Mouse (Mus musculus): ENCODE results near the gene 4930415O20Rik. TPM values are rescaled to one million over a fixed set of nuclear protein-coding genes. Genes with fewer than 3 reads are reported as not detected.

4930415O20Rik gene
- polyA plus RNA-seq, 1 experiment from 2014 or later, result 0.29 TPM

- Histone ChIP-seq H3K27me3 (ENCODE audit: poor library complexity, severe bottlenecking) (peaks cover 92% of the 10 kb centered on the region), H3K4me1 (peaks cover 84% of the 10 kb centered on the region), H3K36me3 (replicated peaks) (no peaks in the 10 kb centered on the region), H3K27ac (peak within 1 kb of the TSS; percentile 80), H3K9me3 (no peaks in the 10 kb centered on the region), H3K4me3 (peak within 1 kb of the TSS; percentile 87)
- no peak for DNase-seq (ENCODE audit: extremely low spot score, low spot score)
- WGBS, result 35% methylated on average over 4 of the region's 4 CpGs
These were observed 59.7 kb downstream of the 4930415O20Rik start, which contains the start of gene Cacnb3 for GRCm38 (mm10) chr15:98630540-98630939. Gene Cacnb3 (plus strand): TSS chr15:98630840.

GRCm38 (mm10) chr15:98631493-98631892 is 60.7 kb downstream of the 4930415O20Rik start:
- H3K27me3 ChIP-seq (ENCODE audit: poor library complexity, severe bottlenecking), result peaks cover 100% of the 10 kb centered on the region
- WGBS, result under 1% methylated on average over 18 of the region's 18 CpGs
- no peaks in the 10 kb centered on the region for H3K9me3 ChIP-seq
- peak; percentile 82 for DNase-seq (ENCODE audit: extremely low spot score, low spot score)
- peak overlapping the region; percentile 87 for H3K4me3 ChIP-seq
- H3K27ac ChIP-seq, result peak overlapping the region; percentile 80
- peaks cover 85% of the 10 kb centered on the region for H3K4me1 ChIP-seq
- H3K36me3 ChIP-seq (replicated peaks), result no peaks in the 10 kb centered on the region

GRCm38 (mm10) chr15:98632107-98632744 is 61.4 kb downstream of the 4930415O20Rik start:
- peak overlapping the region; percentile 80 for H3K27ac ChIP-seq
- DNase-seq (ENCODE audit: extremely low spot score, low spot score), result peak; percentile 69
- peaks cover 100% of the 10 kb centered on the region for H3K27me3 ChIP-seq (ENCODE audit: poor library complexity, severe bottlenecking)
- H3K4me3 ChIP-seq, result peak overlapping the region; percentile 87
- no peaks in the 10 kb centered on the region for H3K36me3 ChIP-seq (replicated peaks)
- peaks cover 90% of the 10 kb centered on the region for H3K4me1 ChIP-seq
- no peaks in the 10 kb centered on the region for H3K9me3 ChIP-seq
- under 1% methylated on average over 25 of the region's 25 CpGs for WGBS

GRCm38 (mm10) chr15:98632921-98633320 is 62.1 kb downstream of the 4930415O20Rik start:
- peaks cover 90% of the 10 kb centered on the region for H3K4me1 ChIP-seq
- peak overlapping the region; percentile 80; the same call in 1 of the 2 replicates for H3K27ac ChIP-seq
- DNase-seq (ENCODE audit: extremely low spot score, low spot score), result no peak
- no peaks in the 10 kb centered on the region for H3K9me3 ChIP-seq
- under 1% methylated on average over 4 of the region's 4 CpGs for whole genome bisulfite sequencing
- H3K36me3 ChIP-seq (replicated peaks), result no peaks in the 10 kb centered on the region
- peak overlapping the region; percentile 87 for H3K4me3 ChIP-seq
- H3K27me3 ChIP-seq (ENCODE audit: poor library complexity, severe bottlenecking), result peaks cover 100% of the 10 kb centered on the region

- Histone ChIP-seq H3K36me3 (replicated peaks) (no peaks in the 10 kb centered on the region), H3K4me3 (peak overlapping the region; percentile 87), H3K27me3 (ENCODE audit: poor library complexity, severe bottlenecking) (peaks cover 94% of the 10 kb centered on the region), H3K4me1 (peaks cover 80% of the 10 kb centered on the region), H3K27ac (peak overlapping the region; percentile 95), H3K9me3 (no peaks in the 10 kb centered on the region)
- no peak for DNase-seq (ENCODE audit: extremely low spot score, low spot score)
- WGBS, result 0% methylated on average over 25 of the region's 25 CpGs
These were observed 63.1 kb downstream of the 4930415O20Rik start for GRCm38 (mm10) chr15:98633822-98634470.

- peak; percentile 87 for DNase-seq (ENCODE audit: extremely low spot score, low spot score)
- under 1% methylated on average over 63 of the region's 65 CpGs for WGBS
- no peaks in the 10 kb centered on the region for H3K9me3 ChIP-seq
- H3K27me3 ChIP-seq (ENCODE audit: poor library complexity, severe bottlenecking), result peaks cover 93% of the 10 kb centered on the region
- peak overlapping the region; percentile 95 for H3K27ac ChIP-seq
- H3K4me1 ChIP-seq, result peaks cover 79% of the 10 kb centered on the region
- peak overlapping the region; percentile 87 for H3K4me3 ChIP-seq
- H3K36me3 ChIP-seq (replicated peaks), result peaks cover 4% of the 10 kb centered on the region; the same call in 1 of the 2 replicates
These were observed 63.8 kb downstream of the 4930415O20Rik start for GRCm38 (mm10) chr15:98634541-98635081.

GRCm38 (mm10) chr15:98635291-98635841 is 64.6 kb downstream of the 4930415O20Rik start:
- H3K36me3 ChIP-seq (replicated peaks), result peaks cover 11% of the 10 kb centered on the region
- WGBS, result 1% methylated on average over 21 of the region's 21 CpGs
- H3K4me3 ChIP-seq, result peak overlapping the region; percentile 87
- no peak for DNase-seq (ENCODE audit: extremely low spot score, low spot score)
- H3K9me3 ChIP-seq, result no peaks in the 10 kb centered on the region
- H3K27me3 ChIP-seq (ENCODE audit: poor library complexity, severe bottlenecking), result peaks cover 92% of the 10 kb centered on the region
- H3K4me1 ChIP-seq, result peaks cover 79% of the 10 kb centered on the region
- peak overlapping the region; percentile 95 for H3K27ac ChIP-seq

- H3K27me3 ChIP-seq (ENCODE audit: poor library complexity, severe bottlenecking), result peaks cover 86% of the 10 kb centered on the region
- H3K9me3 ChIP-seq, result no peaks in the 10 kb centered on the region
- WGBS, result 38% methylated on average over 5 of the region's 5 CpGs
- no peak overlapping the region for H3K27ac ChIP-seq
- peaks cover 21% of the 10 kb centered on the region for H3K36me3 ChIP-seq (replicated peaks)
- peak overlapping the region; percentile 87 for H3K4me3 ChIP-seq
- DNase-seq (ENCODE audit: extremely low spot score, low spot score), result no peak
- peaks cover 68% of the 10 kb centered on the region for H3K4me1 ChIP-seq
These were observed 65.7 kb downstream of the 4930415O20Rik start for GRCm38 (mm10) chr15:98636517-98636916.

GRCm38 (mm10) chr15:98637155-98637554 is 66.4 kb downstream of the 4930415O20Rik start:
- Histone ChIP-seq H3K9me3 (no peaks in the 10 kb centered on the region), H3K4me3 (peak overlapping the region; percentile 87; the same call in 1 of the 2 replicates), H3K36me3 (replicated peaks) (peaks cover 27% of the 10 kb centered on the region), H3K27me3 (ENCODE audit: poor library complexity, severe bottlenecking) (peaks cover 80% of the 10 kb centered on the region), H3K4me1 (peaks cover 61% of the 10 kb centered on the region), H3K27ac (no peak overlapping the region)
- 34% methylated on average over 3 of the region's 3 CpGs for WGBS
- DNase-seq (ENCODE audit: extremely low spot score, low spot score), result no peak

Other genes with a start within 250 kb of the 4930415O20Rik start
- gene Olfr284, start 230.0 kb upstream of the 4930415O20Rik start, polyA plus RNA-seq (2016; fragmentation: Nextera tagmentation; extraction: Ambion mirVana), result not detected in 2 replicates
- gene Olfr283, start 190.1 kb upstream of the 4930415O20Rik start, polyA plus RNA-seq (2016; fragmentation: Nextera tagmentation; extraction: Ambion mirVana), result not detected in 2 replicates
- gene Olfr282, start 139.8 kb upstream of the 4930415O20Rik start, polyA plus RNA-seq (2016; fragmentation: Nextera tagmentation; extraction: Ambion mirVana), result not detected in 2 replicates
- gene Olfr281, start 118.4 kb upstream of the 4930415O20Rik start, polyA plus RNA-seq (2016; fragmentation: Nextera tagmentation; extraction: Ambion mirVana), result not detected in 2 replicates
- gene OR5BS1P, start 101.1 kb upstream of the 4930415O20Rik start, polyA plus RNA-seq (2016; fragmentation: Nextera tagmentation; extraction: Ambion mirVana), result not detected in 2 replicates
- gene Lalba, start 88.3 kb upstream of the 4930415O20Rik start, polyA plus RNA-seq (2016; fragmentation: Nextera tagmentation; extraction: Ambion mirVana), result 0.49 TPM in 1 of 2 replicates, not detected in the other
- not detected in 2 replicates for gene Olfr279, start 78.6 kb upstream of the 4930415O20Rik start, polyA plus RNA-seq (2016; fragmentation: Nextera tagmentation; extraction: Ambion mirVana)
- gene Kansl2, start 36.7 kb upstream of the 4930415O20Rik start, polyA plus RNA-seq (2016; fragmentation: Nextera tagmentation; extraction: Ambion mirVana), result 144 and 145 TPM in 2 replicates
- gene Ccnt1, start 81 bp upstream of the 4930415O20Rik start, polyA plus RNA-seq (2016; fragmentation: Nextera tagmentation; extraction: Ambion mirVana), result 59.8 and 62.0 TPM in 2 replicates
- 9.4 and 11.9 TPM in 2 replicates for gene Adcy6, start 39.1 kb downstream of the 4930415O20Rik start, polyA plus RNA-seq (2016; fragmentation: Nextera tagmentation; extraction: Ambion mirVana)
- 19.9 and 21.7 TPM in 2 replicates for gene Cacnb3, start 59.8 kb downstream of the 4930415O20Rik start, polyA plus RNA-seq (2016; fragmentation: Nextera tagmentation; extraction: Ambion mirVana)
- 27.3 and 28.5 TPM in 2 replicates for gene Ddx23, start 91.9 kb downstream of the 4930415O20Rik start, polyA plus RNA-seq (2016; fragmentation: Nextera tagmentation; extraction: Ambion mirVana)
- 1.8 and 2.2 TPM in 2 replicates for gene Rnd1, start 106.5 kb downstream of the 4930415O20Rik start, polyA plus RNA-seq (2016; fragmentation: Nextera tagmentation; extraction: Ambion mirVana)
- 0.86 and 0.90 TPM in 2 replicates for gene Ccdc65, start 137.2 kb downstream of the 4930415O20Rik start, polyA plus RNA-seq (2016; fragmentation: Nextera tagmentation; extraction: Ambion mirVana)
- gene Fkbp11, start 157.2 kb downstream of the 4930415O20Rik start, polyA plus RNA-seq (2016; fragmentation: Nextera tagmentation; extraction: Ambion mirVana), result 16.7 and 17.1 TPM in 2 replicates
- gene Arf3, start 192.2 kb downstream of the 4930415O20Rik start, polyA plus RNA-seq (2016; fragmentation: Nextera tagmentation; extraction: Ambion mirVana), result 42.1 and 42.5 TPM in 2 replicates
- gene Wnt10b, start 207.1 kb downstream of the 4930415O20Rik start, polyA plus RNA-seq (2016; fragmentation: Nextera tagmentation; extraction: Ambion mirVana), result 0.12 and 0.33 TPM in 2 replicates
- 0.49 and 1.3 TPM in 2 replicates for gene Wnt1, start 218.9 kb downstream of the 4930415O20Rik start, polyA plus RNA-seq (2016; fragmentation: Nextera tagmentation; extraction: Ambion mirVana)
- gene Ddn, start 238.5 kb downstream of the 4930415O20Rik start, polyA plus RNA-seq (2016; fragmentation: Nextera tagmentation; extraction: Ambion mirVana), result 0.10 TPM in 1 of 2 replicates, not detected in the other

All from forebrain, embryonic 10.5 days (tissue).